Mouse (Mus musculus): ENCODE measurements at regions not wholly inside any gene's neighbourhood (a gene's known extent, or its start where the extent isn't known, plus 50 kb on each side); places are given as distances from the start of the nearest gene placed in this dataset.

DNA sequence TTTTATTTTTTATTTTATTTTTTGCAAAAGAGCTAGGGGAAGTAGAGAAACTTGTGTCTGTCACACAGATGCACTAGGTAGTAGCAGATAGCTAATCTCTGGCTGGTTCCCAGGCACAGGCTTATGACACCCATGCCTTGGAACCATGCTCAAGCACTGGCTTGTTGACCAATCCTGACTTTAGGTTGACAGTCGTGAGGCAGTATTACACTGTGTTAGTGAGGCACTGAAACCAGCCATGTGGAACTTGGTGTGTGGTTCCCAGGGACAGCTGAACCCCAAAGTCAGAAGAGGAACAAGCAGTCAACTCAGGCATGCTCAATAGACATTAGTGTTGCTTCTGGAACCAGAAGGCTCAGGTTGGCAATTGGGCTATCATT, 601.1 kb upstream of the Nox3 start:
- DNase-seq (ENCODE audit: low spot score in 2 of 2) = no peak

DNA sequence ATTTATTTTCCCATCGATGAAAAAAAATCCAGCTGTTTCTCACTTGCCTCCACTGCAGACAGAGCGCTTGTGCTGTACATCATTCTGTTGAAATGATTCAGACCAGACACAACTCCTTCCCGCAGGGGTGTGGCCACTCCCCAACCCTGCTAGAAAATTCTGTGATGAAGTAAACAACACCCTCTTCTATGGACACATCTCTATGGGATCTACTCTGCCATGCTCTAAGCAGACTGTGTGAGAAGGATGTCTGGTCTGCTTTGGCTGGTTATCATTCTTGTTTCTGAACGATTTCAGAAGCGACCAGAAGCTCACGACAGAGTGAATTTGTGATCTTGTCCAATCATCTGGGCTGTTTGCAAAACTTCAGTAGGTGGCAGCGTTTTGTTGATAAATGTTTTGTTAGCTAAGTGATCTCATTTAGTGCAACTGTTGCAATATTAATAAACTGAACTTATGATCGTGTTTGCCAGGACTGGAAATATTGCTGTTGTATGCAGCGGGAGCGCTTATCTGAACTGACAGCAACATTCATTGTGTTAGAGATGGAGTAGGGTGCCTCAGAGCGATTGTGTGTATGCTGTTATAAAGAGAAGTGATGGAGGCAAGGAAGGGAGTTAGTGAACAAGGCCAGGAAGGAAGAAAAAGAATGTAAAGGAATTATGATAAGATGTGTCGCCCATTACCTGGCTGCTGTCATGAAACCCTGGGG, 605.2 kb upstream of the Nox3 start:
- no peak for DNase-seq (ENCODE audit: low spot score in 2 of 2)

- DNase-seq (ENCODE audit: low spot score in 2 of 2) = no peak
Measured at GRCm38 (mm10) chr17:4311785-4312379, 615.8 kb upstream of the Nox3 start.

GRCm38 (mm10) chr17:4319141-4319540, 623.1 kb upstream of the Nox3 start:
- no peak for DNase-seq (ENCODE audit: low spot score in 2 of 2)

DNA sequence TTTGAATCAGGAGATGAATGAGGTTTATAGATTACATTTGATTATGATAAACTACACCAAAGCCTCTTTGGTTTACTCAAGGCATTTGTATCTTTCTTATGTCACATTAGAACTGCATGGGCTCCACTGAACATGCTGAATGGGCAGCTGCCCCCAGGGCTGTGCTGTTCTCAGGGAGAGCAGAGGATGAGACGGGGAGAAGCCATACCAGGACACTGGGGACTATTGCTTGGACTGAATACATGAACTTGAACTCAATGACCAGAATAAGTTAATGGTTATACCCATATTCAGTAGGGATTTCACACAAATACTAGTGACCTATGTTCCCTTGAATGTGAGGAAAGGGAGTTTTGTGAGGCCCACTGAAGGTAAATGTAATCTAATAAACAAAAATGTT, 632.7 kb upstream of the Nox3 start:
- no peak for DNase-seq (ENCODE audit: low spot score in 2 of 2)

- no peak for DNase-seq (ENCODE audit: low spot score in 2 of 2)
Measured at GRCm38 (mm10) chr17:4331650-4332049, 635.6 kb upstream of the Nox3 start.

DNA sequence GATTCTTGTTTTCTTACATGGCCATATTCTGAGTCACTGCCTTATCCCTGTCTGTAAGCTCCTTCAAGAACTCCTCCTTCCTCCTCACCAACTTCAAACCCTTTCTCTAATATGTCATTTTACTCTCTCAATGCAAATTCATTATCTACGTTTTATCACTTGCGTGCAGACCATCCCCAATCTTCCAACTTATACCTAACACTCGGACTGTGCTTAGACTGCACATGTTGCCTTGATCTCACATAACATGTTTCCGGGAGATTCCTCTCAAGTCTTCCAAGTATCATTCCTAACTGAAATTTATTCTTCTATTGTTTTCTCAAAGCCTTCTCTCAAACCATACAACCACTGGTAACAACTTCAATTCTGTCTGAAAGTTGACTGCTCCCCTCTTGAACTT, 637.0 kb upstream of the Nox3 start:
- no peak for DNase-seq (ENCODE audit: low spot score in 2 of 2)

DNA sequence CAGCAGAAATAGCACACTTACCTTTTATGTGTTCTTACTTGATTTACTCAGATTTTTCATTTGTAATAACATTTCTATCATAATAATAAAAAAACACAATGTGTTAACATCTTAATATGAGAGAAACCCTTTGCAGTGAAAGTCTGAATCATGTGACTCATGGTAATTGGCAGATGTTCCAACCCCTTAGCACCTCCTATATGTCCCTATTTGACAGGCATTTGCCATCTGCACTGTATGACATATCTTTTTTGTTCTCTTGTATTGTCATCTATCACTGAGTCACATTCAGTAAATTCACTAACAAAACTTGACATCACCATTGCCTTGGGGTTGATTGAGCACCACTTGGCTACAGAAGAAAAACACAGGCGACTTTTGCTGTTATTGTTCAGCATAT, 641.1 kb upstream of the Arid1b start:
- DNase-seq (ENCODE audit: low spot score in 2 of 2) = no peak

- no peak for DNase-seq (ENCODE audit: low spot score in 2 of 2)
Measured at GRCm38 (mm10) chr17:4355506-4356218, 638.5 kb upstream of the Arid1b start.

GRCm38 (mm10) chr17:4360413-4361320, 633.5 kb upstream of the Arid1b start:
- DNase-seq (ENCODE audit: low spot score in 2 of 2) = no peak

DNA sequence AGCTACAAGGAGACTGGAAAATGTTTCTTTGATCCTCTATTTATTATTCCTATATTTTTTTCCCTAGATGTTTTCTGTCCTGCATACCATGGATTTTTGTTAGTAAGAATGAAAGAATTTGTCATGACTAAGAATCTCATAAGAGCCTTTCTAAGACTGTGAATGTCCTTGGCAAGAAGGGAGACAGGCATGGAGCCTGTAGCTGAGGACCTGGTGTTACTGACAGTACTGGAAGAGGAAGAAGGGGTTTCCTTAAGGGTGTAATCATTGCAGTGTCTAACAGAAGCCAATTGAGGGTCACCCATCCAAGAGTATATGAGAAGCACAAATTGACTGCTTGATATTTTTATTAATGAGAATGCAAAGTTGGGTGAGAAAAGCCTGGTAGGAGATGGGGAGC, 628.3 kb upstream of the Arid1b start:
- no peak for DNase-seq (ENCODE audit: low spot score in 2 of 2)

GRCm38 (mm10) chr17:4380449-4380848, 613.7 kb upstream of the Arid1b start:
- DNase-seq (ENCODE audit: low spot score in 2 of 2) = no peak

GRCm38 (mm10) chr17:4380873-4381272, 613.3 kb upstream of the Arid1b start:
- no peak for DNase-seq (ENCODE audit: low spot score in 2 of 2)

DNA sequence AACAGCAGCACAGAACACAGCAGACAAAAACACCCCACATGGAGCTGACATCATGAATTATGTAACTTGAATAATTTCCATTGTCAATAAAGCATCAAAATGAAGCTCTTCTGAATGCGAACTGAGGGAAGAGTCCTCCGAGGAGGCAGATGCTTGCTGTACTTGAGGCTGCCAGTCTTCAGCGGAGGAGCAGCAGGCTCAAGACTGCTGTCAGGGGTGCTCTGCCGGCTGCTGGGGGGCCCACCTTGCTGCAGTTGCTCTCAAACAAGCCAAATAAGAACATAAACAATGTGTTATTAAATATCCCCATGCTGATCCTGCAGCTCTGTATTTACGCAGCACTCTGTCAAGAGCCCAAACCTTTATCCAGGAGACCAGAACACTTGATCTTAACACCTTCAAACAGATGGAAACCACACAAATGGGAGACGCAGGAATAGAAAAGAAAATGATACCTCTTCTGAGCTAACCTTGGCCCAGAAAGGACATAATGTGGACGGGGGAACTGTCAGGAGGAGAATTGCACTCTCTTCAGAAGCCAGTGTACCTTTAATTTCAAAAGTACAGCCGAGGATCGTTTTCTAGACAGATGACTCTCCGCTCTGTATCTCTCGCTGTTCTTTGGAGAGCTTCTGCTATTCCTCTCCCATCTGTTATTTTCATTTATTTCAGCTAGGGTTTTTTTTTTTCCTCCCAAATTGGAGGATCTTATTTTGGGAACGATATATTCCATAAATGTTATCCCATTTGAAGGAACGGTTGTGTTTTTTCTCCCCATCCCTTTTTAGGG, 612.0 kb upstream of the Arid1b start:
- no peak for DNase-seq (ENCODE audit: low spot score in 2 of 2)

DNA sequence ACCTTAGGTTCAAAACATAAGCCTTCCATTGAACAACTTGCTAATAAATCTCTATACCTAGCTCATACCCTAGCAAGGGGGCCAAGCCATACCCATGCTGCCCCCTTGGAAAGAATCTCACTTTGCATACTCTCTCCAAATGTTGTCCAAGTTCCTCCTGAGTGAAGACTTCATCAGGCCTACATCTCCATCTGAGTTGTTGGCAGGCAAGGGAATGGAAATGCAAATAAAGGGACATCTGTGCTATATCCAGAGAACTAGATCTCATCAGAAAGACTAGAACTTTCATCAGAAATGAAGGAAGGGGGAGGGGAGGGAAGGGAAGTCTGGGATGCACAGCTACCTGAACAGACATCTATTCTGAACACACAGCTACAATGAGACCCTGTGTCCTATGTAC, 611.4 kb upstream of the Arid1b start:
- DNase-seq (ENCODE audit: low spot score in 2 of 2) = no peak

- no peak for DNase-seq (ENCODE audit: low spot score in 2 of 2)
Measured at GRCm38 (mm10) chr17:4387616-4388015, 606.5 kb upstream of the Arid1b start.

GRCm38 (mm10) chr17:4390012-4390411, 604.1 kb upstream of the Arid1b start:
- no peak for DNase-seq (ENCODE audit: low spot score in 2 of 2)

GRCm38 (mm10) chr17:4390577-4390976, 603.6 kb upstream of the Arid1b start:
- DNase-seq (ENCODE audit: low spot score in 2 of 2) = no peak

DNA sequence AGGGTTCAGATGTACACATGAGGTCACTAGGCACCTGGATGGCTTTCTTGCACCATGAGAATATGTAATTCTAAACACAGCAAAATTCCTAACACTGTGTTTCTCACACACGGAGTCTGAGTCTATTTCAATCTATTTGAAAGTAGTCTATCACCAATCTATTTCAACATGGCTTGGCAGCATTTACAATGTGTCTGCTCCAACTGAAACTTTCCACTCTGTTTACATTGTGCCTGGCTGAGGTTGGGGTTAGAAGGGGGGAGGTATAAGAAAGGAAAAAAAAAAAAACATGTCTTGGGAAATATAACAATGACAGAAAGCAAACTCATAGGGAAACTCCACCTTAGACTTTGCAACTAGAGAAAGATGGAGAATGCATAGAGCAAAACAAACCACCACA, 602.9 kb upstream of the Arid1b start:
- DNase-seq (ENCODE audit: low spot score in 2 of 2) = no peak

GRCm38 (mm10) chr17:4396119-4396518, 598.0 kb upstream of the Arid1b start:
- no peak for DNase-seq (ENCODE audit: low spot score in 2 of 2)

DNA sequence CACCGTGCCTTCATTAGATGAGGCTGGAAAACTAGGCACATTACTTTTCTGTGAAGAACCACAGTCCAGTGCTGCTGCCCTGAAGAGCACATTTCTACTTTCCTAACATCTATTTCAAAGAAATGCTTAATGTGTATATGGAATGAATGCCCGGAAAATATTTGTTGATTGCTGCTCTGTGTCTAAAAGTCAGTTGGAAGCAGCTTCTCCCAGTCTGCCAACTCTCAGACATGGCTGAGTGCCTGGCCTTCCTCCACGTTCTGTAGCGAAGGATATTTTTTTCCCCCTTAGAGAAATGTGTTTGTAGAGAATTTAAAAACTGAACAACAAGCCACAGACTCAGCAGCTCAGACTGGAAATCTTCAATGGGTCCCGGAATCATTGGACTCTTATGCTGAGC, 576.4 kb upstream of the Arid1b start:
- DNase-seq (ENCODE audit: low spot score in 2 of 2) = no peak
